Mouse (Mus musculus) liver, embryonic 11.5 days (tissue): ENCODE results near the gene Tgoln1. TPM values are rescaled to one million over a fixed set of nuclear protein-coding genes. Genes with fewer than 3 reads are reported as not detected.
A peak's percentile ranks its signal among the peaks of the same experiment; 100 is the strongest.

Experiments used
- ATAC-seq: fragments of 200-750 bp; cut with Nextera tagmentation; replicated peaks from 2 replicates; pipeline ENCODE4 v1.8.0; 2017; ENCODE audit warnings: moderate number of reproducible peaks, mild to moderate bottlenecking, moderate TSS enrichment, moderate library complexity; ENCODE audit not compliant: low FRiP score
- DNase-seq: peaks from one replicate; pipeline ENCODE4 v3.0.0-alpha.2; 2017; ENCODE audit warnings: low spot score
- H3K27ac ChIP-seq: fragments of 300-500 bp; sonication (generic); 2 replicates; pipeline ENCODE4 v1.5.1; 2014; ENCODE audit warnings: mild to moderate bottlenecking, low read depth, low read length, control low read depth
- H3K27me3 ChIP-seq: fragments of 300-500 bp; sonication (generic); replicated peaks from 2 replicates; pipeline ENCODE4 v1.6.1; 2014; ENCODE audit warnings: low read length, mixed read lengths; ENCODE audit not compliant: control insufficient read depth, insufficient read depth
- H3K36me3 ChIP-seq: fragments of 300-500 bp; sonication (generic); 2 replicates; pipeline ENCODE4 v1.6.1; 2014; ENCODE audit warnings: mild to moderate bottlenecking, low read length, moderate library complexity, mixed read lengths; ENCODE audit not compliant: control insufficient read depth, insufficient read depth
- H3K4me1 ChIP-seq: fragments of 300-500 bp; sonication (generic); replicated peaks from 2 replicates; pipeline ENCODE4 v1.6.1; 2014; ENCODE audit warnings: low read length, mixed read lengths; ENCODE audit not compliant: control insufficient read depth, insufficient read depth
- H3K4me2 ChIP-seq: fragments of 300-500 bp; sonication (generic); 2 replicates; pipeline ENCODE4 v1.6.1; 2014; ENCODE audit warnings: mild to moderate bottlenecking, control low read depth, moderate library complexity
- H3K4me3 ChIP-seq: fragments of 300-500 bp; sonication (generic); 2 replicates; pipeline ENCODE4 v1.5.1; 2014; ENCODE audit warnings: low read depth, low read length, control low read depth
- H3K9ac ChIP-seq: fragments of 300-500 bp; sonication (generic); 2 replicates; pipeline ENCODE4 v1.6.1; 2014; ENCODE audit warnings: low read depth, low read length, control low read depth
- H3K9me3 ChIP-seq: fragments of 300-500 bp; sonication (generic); 2 replicates; pipeline ENCODE4 v1.6.1; 2016; ENCODE audit warnings: low read length, inconsistent platforms, mixed read lengths; ENCODE audit not compliant: control insufficient read depth
- WGBS: fragments of 180-500 bp; shearing (Covaris S2); extraction: QIAGEN DNeasy Blood & Tissue Kit; methylation state at CpG from one replicate; pipeline ENCODE4 v1.1.7; 2014; 5-methylcytosine and 5-hydroxymethylcytosine counted together
- polyA plus RNA-seq: library from polyadenylated mRNA; unstranded; fragments of >200 nt; fragmentation: Nextera tagmentation; extraction: Ambion mirVana; gene quantifications from 2 replicates; pipeline ENCODE4 v1.2.1, GENCODE M21; 2014

Tgoln1 gene
- polyA plus RNA-seq, 1 experiment from 2014 or later: 30.3 TPM

GRCm38 (mm10) chr6:72636940-72637339, 20.1 kb upstream of the Tgoln1 start:
- Histone ChIP-seq H3K4me3 (no peak overlapping the region), H3K9ac (no peak overlapping the region), H3K4me1 (peaks cover 9% of the 10 kb centered on the region; the same call in 1 of the 2 replicates), H3K9me3 (no peaks in the 10 kb centered on the region), H3K27ac (no peak overlapping the region), H3K4me2 (no peak overlapping the region), H3K36me3 (peaks cover under 1% of the 10 kb centered on the region; the same call in 1 of the 2 replicates), H3K27me3 (no peaks in the 10 kb centered on the region)
- 79% methylated on average over 3 of the region's 3 CpGs for WGBS
- DNase-seq (no peak), ATAC-seq (no peak)

- WGBS: 50% methylated on average over 12 of the region's 12 CpGs
- DNase-seq (peak; percentile 47), ATAC-seq (peak; percentile 62)
- Histone ChIP-seq H3K4me1 (peaks cover 9% of the 10 kb centered on the region; the same call in 1 of the 2 replicates), H3K4me3 (no peak overlapping the region), H3K27ac (no peak overlapping the region), H3K9ac (no peak overlapping the region), H3K4me2 (peak overlapping the region; percentile 31; the same call in 1 of the 2 replicates), H3K36me3 (peaks cover 2% of the 10 kb centered on the region; the same call in 1 of the 2 replicates), H3K9me3 (no peaks in the 10 kb centered on the region), H3K27me3 (no peaks in the 10 kb centered on the region)
Observed at GRCm38 (mm10) chr6:72635760-72636431, 19.1 kb upstream of the Tgoln1 start.

GRCm38 (mm10) chr6:72634311-72634710, 17.5 kb upstream of the Tgoln1 start:
- Histone ChIP-seq H3K36me3 (peaks cover 2% of the 10 kb centered on the region; the same call in 1 of the 2 replicates), H3K4me2 (no peak overlapping the region), H3K9me3 (no peaks in the 10 kb centered on the region), H3K9ac (no peak overlapping the region), H3K4me1 (peaks cover 9% of the 10 kb centered on the region; the same call in 1 of the 2 replicates), H3K27ac (no peak overlapping the region), H3K27me3 (no peaks in the 10 kb centered on the region), H3K4me3 (no peak overlapping the region)
- DNase-seq (no peak), ATAC-seq (no peak)
- 53% methylated on average over 10 of the region's 10 CpGs for WGBS

GRCm38 (mm10) chr6:72631700-72632099, 14.9 kb upstream of the Tgoln1 start:
- H3K4me3 ChIP-seq: no peak overlapping the region
- no peak for ATAC-seq
- no peak overlapping the region for H3K27ac ChIP-seq
- no peak overlapping the region for H3K4me2 ChIP-seq
- no peaks in the 10 kb centered on the region for H3K9me3 ChIP-seq
- H3K9ac ChIP-seq: no peak overlapping the region
- no peak for DNase-seq
- H3K4me1 ChIP-seq: peaks cover 9% of the 10 kb centered on the region; the same call in 1 of the 2 replicates
- H3K27me3 ChIP-seq: no peaks in the 10 kb centered on the region
- H3K36me3 ChIP-seq: peaks cover 2% of the 10 kb centered on the region; the same call in 1 of the 2 replicates
- 81% methylated on average over 6 of the region's 6 CpGs for WGBS

- DNase-seq (no peak), ATAC-seq (no peak)
- no peaks in the 10 kb centered on the region for H3K27me3 ChIP-seq
- H3K4me3 ChIP-seq: no peak overlapping the region
- no peak overlapping the region for H3K4me2 ChIP-seq
- peaks cover 4% of the 10 kb centered on the region; the same call in 1 of the 2 replicates for H3K4me1 ChIP-seq
- peaks cover 2% of the 10 kb centered on the region; the same call in 1 of the 2 replicates for H3K36me3 ChIP-seq
- 86% methylated on average over 14 of the region's 14 CpGs for WGBS
- H3K9ac ChIP-seq: no peak overlapping the region
- no peak overlapping the region for H3K27ac ChIP-seq
- no peaks in the 10 kb centered on the region for H3K9me3 ChIP-seq
Observed at GRCm38 (mm10) chr6:72630961-72631360, 14.2 kb upstream of the Tgoln1 start.

GRCm38 (mm10) chr6:72630370-72630769, 13.6 kb upstream of the Tgoln1 start:
- Histone ChIP-seq H3K36me3 (peaks cover 2% of the 10 kb centered on the region; the same call in 1 of the 2 replicates), H3K4me3 (no peak overlapping the region), H3K9ac (no peak overlapping the region), H3K9me3 (no peaks in the 10 kb centered on the region), H3K27me3 (no peaks in the 10 kb centered on the region), H3K4me2 (no peak overlapping the region), H3K4me1 (0 out of 2 replicates have a peak, but pooled peaks cover 4% of the 10 kb centered on the region), H3K27ac (no peak overlapping the region)
- DNase-seq: no peak
- WGBS: 81% methylated on average over 2 of the region's 2 CpGs
- ATAC-seq: no peak

- H3K9me3 ChIP-seq: no peaks in the 10 kb centered on the region
- H3K9ac ChIP-seq: no peak overlapping the region
- H3K36me3 ChIP-seq: peaks cover 2% of the 10 kb centered on the region; the same call in 1 of the 2 replicates
- H3K4me1 ChIP-seq: no peaks in the 10 kb centered on the region
- no peak overlapping the region for H3K27ac ChIP-seq
- no peak overlapping the region for H3K4me2 ChIP-seq
- DNase-seq: no peak
- 84% methylated on average over 16 of the region's 16 CpGs for WGBS
- no peak for ATAC-seq
- H3K4me3 ChIP-seq: no peak overlapping the region
- H3K27me3 ChIP-seq: no peaks in the 10 kb centered on the region
Observed at GRCm38 (mm10) chr6:72627276-72627675, 10.5 kb upstream of the Tgoln1 start.

- Histone ChIP-seq H3K27me3 (no peaks in the 10 kb centered on the region), H3K9me3 (no peaks in the 10 kb centered on the region), H3K4me2 (no peak overlapping the region), H3K9ac (no peak overlapping the region), H3K4me1 (no peaks in the 10 kb centered on the region), H3K27ac (no peak overlapping the region), H3K4me3 (no peak overlapping the region), H3K36me3 (no peaks in the 10 kb centered on the region; the same call in 1 of the 2 replicates)
- ATAC-seq: no peak
- 78% methylated on average over 7 of the region's 7 CpGs for WGBS
- no peak for DNase-seq
Observed at GRCm38 (mm10) chr6:72626391-72626790, 9.6 kb upstream of the Tgoln1 start.
